Mouse (Mus musculus) cortical plate, adult 2 months (tissue): ENCODE measurements around the gene Rnf166.

Experiments used
- CTCF ChIP-seq: fragments of 200-500 bp; IDR thresholded peaks from 2 replicates; pipeline ENCODE4 v1.5.1; 2011; ENCODE audit warnings: mild to moderate bottlenecking, control low read depth, low read length; ENCODE audit not compliant: insufficient read depth; ENCODE audit errors: extremely low read depth
- POLR2A ChIP-seq: fragments of 200-500 bp; IDR thresholded peaks from 2 replicates; pipeline ENCODE4 v1.6.1; 2011; ENCODE audit warnings: mild to moderate bottlenecking, low read length, control low read depth; ENCODE audit not compliant: insufficient read depth; ENCODE audit errors: extremely low read depth

DNA sequence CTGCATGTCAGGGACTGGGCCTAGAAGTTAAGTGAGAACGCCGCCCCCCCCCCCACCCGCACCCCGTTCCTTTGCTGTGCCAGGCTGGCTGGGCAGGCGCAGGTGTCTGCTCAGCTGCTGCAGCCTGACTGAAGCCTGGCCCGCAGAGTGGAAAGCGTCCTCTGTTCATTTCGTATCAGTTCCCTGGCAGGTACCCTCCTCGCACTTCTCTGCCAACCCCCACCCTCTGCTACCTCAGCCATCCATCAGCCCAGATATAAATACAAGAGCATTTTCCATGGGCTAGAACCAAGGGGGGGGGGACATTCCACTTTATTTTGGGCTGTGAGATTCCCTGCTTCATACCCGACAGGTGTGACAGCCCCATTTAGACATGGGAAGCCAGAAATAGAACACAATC is 23.7 kb downstream of the Rnf166 start:
- TF ChIP-seq POLR2A = no peak
- TF ChIP-seq CTCF = no peak
